Mouse (Mus musculus): Measurements from ENCODE around the gene Gm10799. TPM values are rescaled to one million over a fixed set of nuclear protein-coding genes. Genes with fewer than 3 reads are reported as not detected.

Gene Gm10799
- total and polyA plus RNA-seq, 2 experiments from 2014 or later = not detected

- ATAC-seq (ENCODE audit: insufficient read depth, low read depth) (no peak), DNase-seq (ENCODE audit: low spot score) (no peak)
- H3K4me1 ChIP-seq (ENCODE audit: control insufficient read depth, insufficient read depth) = no peaks in the 10 kb centered on the region
- H3K27ac ChIP-seq (ENCODE audit: low read depth) = no peak overlapping the region
- H3K4me3 ChIP-seq (ENCODE audit: low read depth, low read length) = no peak overlapping the region
- no peak overlapping the region for H3K9ac ChIP-seq (replicated peaks; ENCODE audit: low read depth, low read length)
- TF ChIP-seq EP300 (IDR thresholded peaks at IDR 0.05; ENCODE audit: low read depth) = no peak
- no peak for TF ChIP-seq CTCF (IDR thresholded peaks at IDR 0.05; ENCODE audit: low read depth)
- H3K36me3 ChIP-seq (replicated peaks; ENCODE audit: control insufficient read depth, insufficient read depth, low read length) = no peaks in the 10 kb centered on the region
- 78% methylated on average over 7 of the region's 7 CpGs for WGBS
- no peaks in the 10 kb centered on the region for H3K9me3 ChIP-seq (replicated peaks; ENCODE audit: control insufficient read depth, low read length)
- no peak overlapping the region for H3K4me2 ChIP-seq (ENCODE audit: low read depth, low read length)
- no peaks in the 10 kb centered on the region for H3K27me3 ChIP-seq (ENCODE audit: control insufficient read depth, insufficient read depth, low read length)
Observed at GRCm38 (mm10) chr2:104023096-104023495, 45.3 kb downstream of the Gm10799 start.

Other genes with a start within 250 kb of the Gm10799 start
- 5.7 and 11.9 TPM in 2 replicates for gene Lmo2, start 110.6 kb downstream of the Gm10799 start, total RNA-seq (2014; rRNA removed; ENCODE audit: low replicate concordance)
- gene Lmo2, start 110.6 kb downstream of the Gm10799 start, polyA plus RNA-seq (2015; fragmentation: Nextera tagmentation; extraction: Ambion mirVana) = 12.3 and 13.4 TPM in 2 replicates
- gene Fbxo3, start 40.8 kb downstream of the Gm10799 start, total RNA-seq (2014; rRNA removed; ENCODE audit: low replicate concordance) = 48.8 and 58.1 TPM in 2 replicates
- 40.7 and 43.1 TPM in 2 replicates for gene Fbxo3, start 40.8 kb downstream of the Gm10799 start, polyA plus RNA-seq (2015; fragmentation: Nextera tagmentation; extraction: Ambion mirVana)
- not detected in 2 replicates for gene 4931422A03Rik, start 40.2 kb downstream of the Gm10799 start, total RNA-seq (2014; rRNA removed; ENCODE audit: low replicate concordance)
- 0.93 and 1.1 TPM in 2 replicates for gene 4931422A03Rik, start 40.2 kb downstream of the Gm10799 start, polyA plus RNA-seq (2015; fragmentation: Nextera tagmentation; extraction: Ambion mirVana)
- gene Gm10912, start 2.7 kb downstream of the Gm10799 start, total RNA-seq (2014; rRNA removed; ENCODE audit: low replicate concordance) = not detected in 2 replicates
- 0.07 TPM in 1 of 2 replicates, not detected in the other for gene Gm10912, start 2.7 kb downstream of the Gm10799 start, polyA plus RNA-seq (2015; fragmentation: Nextera tagmentation; extraction: Ambion mirVana)
- gene Cd59b, start 1.3 kb upstream of the Gm10799 start, total RNA-seq (2014; rRNA removed; ENCODE audit: low replicate concordance) = 1.1 and 4.2 TPM in 2 replicates
- gene Cd59b, start 1.3 kb upstream of the Gm10799 start, polyA plus RNA-seq (2015; fragmentation: Nextera tagmentation; extraction: Ambion mirVana) = 1.6 and 2.8 TPM in 2 replicates
- gene Cd59a, start 27.3 kb upstream of the Gm10799 start, total RNA-seq (2014; rRNA removed; ENCODE audit: low replicate concordance) = 28.3 and 40.6 TPM in 2 replicates
- 90.7 and 96.5 TPM in 2 replicates for gene Cd59a, start 27.3 kb upstream of the Gm10799 start, polyA plus RNA-seq (2015; fragmentation: Nextera tagmentation; extraction: Ambion mirVana)
- gene A930018P22Rik, start 54.2 kb upstream of the Gm10799 start, total RNA-seq (2014; rRNA removed; ENCODE audit: low replicate concordance) = not detected in 2 replicates
- 0.42 and 0.58 TPM in 2 replicates for gene A930018P22Rik, start 54.2 kb upstream of the Gm10799 start, polyA plus RNA-seq (2015; fragmentation: Nextera tagmentation; extraction: Ambion mirVana)